Mouse (Mus musculus): Measurements from ENCODE around the gene Ywhae.

GRCm38 (mm10) chr11:75713949-75714348 lies 18.7 kb upstream of the Ywhae start:
- no peak for TF ChIP-seq CTCF (IDR thresholded peaks at IDR 0.05; ENCODE audit: control insufficient read depth, insufficient read depth, low read length)
- TF ChIP-seq POLR2A (IDR thresholded peaks at IDR 0.05; ENCODE audit: borderline replicate concordance, control insufficient read depth, low read depth, low read length): no peak
